Mouse (Mus musculus): Measurements from ENCODE around the gene Wbp11.

GRCm38 (mm10) chr6:136844903-136845302 is 16.9 kb upstream of the Wbp11 start:
- no peak for TF ChIP-seq POLR2A (IDR thresholded peaks at IDR 0.05; ENCODE audit: insufficient read depth, low read length)
- TF ChIP-seq CTCF (IDR thresholded peaks at IDR 0.05; ENCODE audit: low read depth, low read length) = no peak
